Mouse (Mus musculus): ENCODE results near the gene Gosr2.

DNA sequence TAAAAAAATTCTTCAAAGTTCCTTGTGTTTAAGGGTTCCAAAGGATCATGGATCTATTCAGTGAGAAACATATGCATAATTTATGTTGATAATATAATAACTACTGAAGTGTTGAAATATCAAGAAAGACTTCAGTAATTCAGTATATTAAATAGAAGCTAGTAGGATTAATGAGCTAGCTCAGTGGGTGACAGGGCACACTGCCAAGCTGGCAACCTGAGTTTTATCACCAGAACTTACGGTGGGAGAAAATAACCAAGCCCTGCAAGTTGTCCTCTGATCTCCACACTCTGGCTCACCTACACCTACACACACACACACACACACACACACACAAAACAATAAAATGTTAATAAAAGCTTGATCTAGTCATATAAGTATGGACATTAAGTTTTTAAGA, 4.5 kb downstream of the Gosr2 start:
- no peak for TF ChIP-seq CTCF (IDR thresholded peaks at IDR 0.05; ENCODE audit: control insufficient read depth, insufficient read depth, low read length)
- TF ChIP-seq POLR2A (IDR thresholded peaks at IDR 0.05; ENCODE audit: borderline replicate concordance, control insufficient read depth, low read depth, low read length), result no peak
